Mouse (Mus musculus) liver, embryonic 16.5 days (tissue): ENCODE measurements around the gene 1700029I15Rik. TPM values are rescaled to one million over a fixed set of nuclear protein-coding genes. Genes with fewer than 3 reads are reported as not detected.

ENCODE experiments used
- ATAC-seq: fragments of 200-750 bp; cut with Nextera tagmentation; 2 replicates; pipeline ENCODE4 v1.8.0; 2017; ENCODE audit warnings: low read depth, mild to moderate bottlenecking, moderate number of reproducible peaks, moderate library complexity
- H3K27ac ChIP-seq: fragments of 300-500 bp; sonication (generic); 2 replicates; pipeline ENCODE4 v1.5.1; 2014; ENCODE audit warnings: mild to moderate bottlenecking, low read length
- H3K27me3 ChIP-seq: fragments of 300-500 bp; sonication (generic); 2 replicates; pipeline ENCODE4 v1.6.1; 2014; ENCODE audit warnings: low read depth, low read length, mixed read lengths; ENCODE audit not compliant: control insufficient read depth, insufficient read depth
- H3K36me3 ChIP-seq: fragments of 300-500 bp; sonication (generic); 2 replicates; pipeline ENCODE4 v1.6.1; 2014; ENCODE audit warnings: mild to moderate bottlenecking; ENCODE audit not compliant: control insufficient read depth, insufficient read depth
- H3K4me1 ChIP-seq: fragments of 300-500 bp; sonication (generic); 2 replicates; pipeline ENCODE4 v1.6.1; 2014; ENCODE audit warnings: low read depth, low read length, mixed read lengths; ENCODE audit not compliant: control insufficient read depth
- H3K4me2 ChIP-seq: fragments of 300-500 bp; sonication (generic); 2 replicates; pipeline ENCODE4 v1.6.1; 2014; ENCODE audit warnings: low read depth, low read length, mixed read lengths
- H3K4me3 ChIP-seq: fragments of 300-500 bp; sonication (generic); 2 replicates; pipeline ENCODE4 v1.5.1; 2014; ENCODE audit warnings: low read depth, mild to moderate bottlenecking, low read length
- H3K9ac ChIP-seq: fragments of 300-500 bp; sonication (generic); 2 replicates; pipeline ENCODE4 v1.6.1; 2014; ENCODE audit warnings: low read depth, low read length
- H3K9me3 ChIP-seq: fragments of 300-500 bp; sonication (generic); replicated peaks from 2 replicates; pipeline ENCODE4 v1.6.1; 2016; ENCODE audit warnings: low read length; ENCODE audit not compliant: control insufficient read depth
- WGBS: fragments of 180-500 bp; shearing (Covaris S2); extraction: QIAGEN DNeasy Blood & Tissue Kit; methylation state at CpG from one replicate; pipeline ENCODE4 v1.1.7; 2014; ENCODE audit not compliant: insufficient replicate concordance; 5-methylcytosine and 5-hydroxymethylcytosine counted together
- polyA plus RNA-seq: library from polyadenylated mRNA; unstranded; fragments of >200 nt; fragmentation: Nextera tagmentation; extraction: Ambion mirVana; gene quantifications from 2 replicates; pipeline ENCODE4 v1.2.1, GENCODE M21; 2015

Gene 1700029I15Rik
- polyA plus RNA-seq, 1 experiment from 2014 or later: 1.5 TPM

DNA sequence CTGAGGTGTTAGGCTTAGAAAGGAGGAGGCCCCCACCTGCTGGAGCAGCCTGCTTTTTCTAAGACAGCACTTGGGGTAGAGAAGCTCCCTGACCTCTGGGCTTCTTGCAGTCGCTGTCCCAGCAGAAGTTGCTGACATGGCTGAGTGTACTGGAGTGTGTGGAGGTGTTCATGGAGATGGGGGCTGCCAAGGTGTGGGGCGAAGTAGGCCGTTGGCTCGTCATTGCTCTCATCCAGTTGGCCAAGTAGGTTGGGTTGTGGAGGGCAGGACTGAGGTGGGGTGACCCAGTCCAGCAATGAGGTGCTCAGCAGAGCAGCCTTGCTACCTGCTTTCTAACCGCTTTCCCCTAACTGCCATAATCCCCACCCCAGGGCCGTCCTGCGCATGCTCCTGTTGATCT lies 5.0 kb upstream of the 1700029I15Rik start:
- no peak overlapping the region for H3K9ac ChIP-seq
- H3K27me3 ChIP-seq: peaks cover 5% of the 10 kb centered on the region
- peaks cover 27% of the 10 kb centered on the region for H3K36me3 ChIP-seq
- 78% methylated on average over 7 of the region's 7 CpGs for WGBS
- H3K4me3 ChIP-seq: no peak overlapping the region
- H3K27ac ChIP-seq: no peak overlapping the region
- H3K9me3 ChIP-seq: no peaks in the 10 kb centered on the region
- no peak overlapping the region for H3K4me2 ChIP-seq
- H3K4me1 ChIP-seq: peaks cover 20% of the 10 kb centered on the region
- ATAC-seq: no peak

GRCm38 (mm10) chr2:92379783-92380494 lies 2.4 kb upstream of the 1700029I15Rik start:
- H3K4me3 ChIP-seq: no peak overlapping the region
- 73% methylated on average over 17 of the region's 17 CpGs for WGBS
- ATAC-seq: no peak

GRCm38 (mm10) chr2:92380495-92381050 lies 1.8 kb upstream of the 1700029I15Rik start:
- H3K36me3 ChIP-seq: peaks cover 27% of the 10 kb centered on the region
- H3K4me3 ChIP-seq: no peak overlapping the region
- no peaks in the 10 kb centered on the region for H3K9me3 ChIP-seq
- H3K4me2 ChIP-seq: no peak overlapping the region
- WGBS: 78% methylated on average over 6 of the region's 6 CpGs
- ATAC-seq: no peak
- peaks cover 10% of the 10 kb centered on the region for H3K4me1 ChIP-seq
- no peaks in the 10 kb centered on the region for H3K27me3 ChIP-seq
- no peak overlapping the region for H3K9ac ChIP-seq
- H3K27ac ChIP-seq: no peak overlapping the region

More at GRCm38 (mm10) chr2:92379783-92380494, 2.4 kb upstream of the 1700029I15Rik start:
- Histone ChIP-seq H3K4me1 (peaks cover 10% of the 10 kb centered on the region), H3K9me3 (no peaks in the 10 kb centered on the region), H3K27ac (no peak overlapping the region), H3K36me3 (peaks cover 27% of the 10 kb centered on the region), H3K9ac (no peak overlapping the region), H3K27me3 (no peaks in the 10 kb centered on the region), H3K4me2 (no peak overlapping the region)

- Histone ChIP-seq H3K4me2 (no peak overlapping the region), H3K27me3 (no peaks in the 10 kb centered on the region), H3K27ac (no peak overlapping the region), H3K36me3 (peaks cover 27% of the 10 kb centered on the region), H3K9ac (no peak overlapping the region), H3K4me3 (no peak overlapping the region), H3K4me1 (peaks cover 5% of the 10 kb centered on the region), H3K9me3 (no peaks in the 10 kb centered on the region)
- 80% methylated on average over 5 of the region's 5 CpGs for WGBS
- ATAC-seq: no peak
These were observed 1.2 kb upstream of the 1700029I15Rik start for GRCm38 (mm10) chr2:92381161-92381560.

DNA sequence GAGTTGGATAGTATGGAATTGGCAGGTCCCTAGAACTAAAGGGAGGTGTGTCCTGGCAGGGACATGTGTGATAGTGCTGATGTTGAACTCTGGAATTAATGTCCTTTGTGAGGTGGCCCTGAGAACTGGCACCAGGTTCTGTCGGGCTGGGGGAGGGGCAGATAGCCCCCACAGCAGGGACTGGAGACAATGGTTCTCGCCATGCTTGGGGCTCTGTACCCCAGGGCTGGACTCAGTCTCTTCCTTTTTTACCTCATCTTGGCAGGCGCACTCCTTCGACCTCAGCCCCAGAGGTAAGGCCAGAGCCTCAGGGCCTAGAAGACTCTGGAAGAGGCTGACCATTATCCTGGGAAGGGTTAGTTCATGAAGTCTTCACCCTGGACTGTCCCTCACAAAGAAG lies 421 bp downstream of the 1700029I15Rik start:
- Histone ChIP-seq H3K27ac (no peak overlapping the region), H3K9me3 (no peaks in the 10 kb centered on the region), H3K4me3 (no peak overlapping the region), H3K4me2 (no peak overlapping the region), H3K9ac (no peak overlapping the region), H3K4me1 (no peaks in the 10 kb centered on the region), H3K36me3 (peaks cover 25% of the 10 kb centered on the region), H3K27me3 (peaks cover 3% of the 10 kb centered on the region; the same call in 1 of the 2 replicates)
- whole genome bisulfite sequencing: 70% methylated on average over 4 of the region's 4 CpGs
- ATAC-seq: no peak

DNA sequence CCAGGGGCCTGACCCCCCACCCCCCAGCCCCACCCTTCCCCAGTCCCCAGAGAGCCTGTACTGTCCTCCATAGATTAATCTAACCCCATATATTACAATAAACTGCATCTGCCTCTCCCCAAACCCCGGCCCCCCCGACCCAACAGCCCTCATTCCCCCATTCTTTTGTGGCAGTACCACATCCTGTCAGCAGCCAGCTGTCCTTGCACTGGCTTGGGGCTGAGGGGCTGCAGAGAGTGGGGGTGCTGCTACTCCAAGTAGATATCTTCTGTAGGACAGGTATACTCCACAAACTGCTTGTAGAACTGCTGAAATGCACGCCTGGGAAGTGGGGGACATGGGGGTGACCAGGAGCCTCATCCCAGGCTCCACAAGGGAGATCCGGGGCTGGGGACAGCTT lies 1.8 kb downstream of the 1700029I15Rik start:
- H3K27me3 ChIP-seq: peaks cover 17% of the 10 kb centered on the region
- no peaks in the 10 kb centered on the region for H3K9me3 ChIP-seq
- no peak overlapping the region for H3K27ac ChIP-seq
- H3K9ac ChIP-seq: no peak overlapping the region
- 53% methylated on average over 4 of the region's 4 CpGs for WGBS
- H3K4me1 ChIP-seq: no peaks in the 10 kb centered on the region
- no peak overlapping the region for H3K4me3 ChIP-seq
- no peak overlapping the region for H3K4me2 ChIP-seq
- H3K36me3 ChIP-seq: peaks cover 16% of the 10 kb centered on the region
- no peak for ATAC-seq

- WGBS: 64% methylated on average over 22 of the region's 22 CpGs
- no peak for ATAC-seq
- Histone ChIP-seq H3K9me3 (no peaks in the 10 kb centered on the region), H3K27me3 (peaks cover 29% of the 10 kb centered on the region), H3K9ac (no peak overlapping the region), H3K36me3 (peaks cover 7% of the 10 kb centered on the region), H3K27ac (no peak overlapping the region), H3K4me3 (no peak overlapping the region), H3K4me1 (peaks cover 4% of the 10 kb centered on the region), H3K4me2 (no peak overlapping the region)
These were observed 3.0 kb downstream of the 1700029I15Rik start for GRCm38 (mm10) chr2:92385113-92386051.

DNA sequence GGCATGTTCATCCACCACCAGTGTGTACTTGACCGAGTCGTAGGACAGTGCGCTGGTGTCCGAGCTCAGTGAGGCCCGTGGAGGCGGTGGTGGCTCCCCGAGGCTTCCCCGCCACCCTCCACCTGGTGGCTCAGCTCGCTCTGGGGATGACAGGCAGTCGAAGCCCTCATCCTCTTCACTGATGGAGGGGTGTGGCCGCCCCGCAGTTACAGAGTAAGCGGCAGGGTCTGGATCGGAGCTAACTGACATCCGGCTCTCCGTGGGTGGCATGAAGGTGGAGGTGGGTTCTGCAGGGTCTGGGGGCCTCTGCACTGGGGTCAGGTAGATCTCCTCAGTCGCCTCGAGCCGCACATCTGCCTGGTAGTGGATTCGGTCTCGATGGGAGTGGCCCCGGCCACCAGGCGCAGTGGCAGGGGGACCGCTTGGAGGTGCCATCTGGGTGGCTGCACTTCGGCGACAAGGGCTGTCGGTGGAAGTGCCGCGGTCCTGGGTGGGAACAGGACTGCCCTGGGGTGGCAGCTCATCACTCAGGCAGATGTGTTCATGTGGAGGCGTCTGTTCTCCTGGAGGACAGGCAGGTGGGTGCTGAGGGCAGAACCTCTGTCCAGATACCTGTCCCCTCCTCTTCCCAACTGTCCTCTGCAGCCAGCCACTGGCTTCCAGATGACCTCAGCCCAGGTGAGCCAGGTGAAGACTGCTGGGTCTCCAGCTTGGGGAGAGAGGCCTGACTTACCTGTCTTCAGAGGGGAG lies 4.7 kb downstream of the 1700029I15Rik start:
- no peak overlapping the region for H3K4me2 ChIP-seq
- H3K4me3 ChIP-seq: no peak overlapping the region
- H3K9ac ChIP-seq: no peak overlapping the region
- no peaks in the 10 kb centered on the region for H3K9me3 ChIP-seq
- H3K4me1 ChIP-seq: peaks cover 6% of the 10 kb centered on the region
- H3K27ac ChIP-seq: no peak overlapping the region
- peaks cover 45% of the 10 kb centered on the region for H3K27me3 ChIP-seq
- no peaks in the 10 kb centered on the region for H3K36me3 ChIP-seq
- ATAC-seq: no peak
- WGBS: 75% methylated on average over 30 of the region's 30 CpGs
